Mouse (Mus musculus): ENCODE measurements around the gene Stx8. TPM values are rescaled to one million over a fixed set of nuclear protein-coding genes. Genes with fewer than 3 reads are reported as not detected.

Gene Stx8
- polyA plus RNA-seq, 1 experiment from 2014 or later = 68.5 TPM

- H3K9me3 ChIP-seq (ENCODE audit: control insufficient read depth, low read depth, low read length) = no peaks in the 10 kb centered on the region
- no peak overlapping the region for H3K4me3 ChIP-seq (ENCODE audit: low read depth, low read length)
- peaks cover 30% of the 10 kb centered on the region for H3K4me1 ChIP-seq (ENCODE audit: control insufficient read depth, insufficient read depth, low read length)
- peak overlapping the region; percentile 76 for H3K27ac ChIP-seq (ENCODE audit: low read length)
- H3K36me3 ChIP-seq (ENCODE audit: control insufficient read depth, insufficient read depth, low read length) = no peaks in the 10 kb centered on the region
- H3K27me3 ChIP-seq (ENCODE audit: control insufficient read depth, insufficient read depth, low read length) = no peaks in the 10 kb centered on the region
- no peak overlapping the region for H3K4me2 ChIP-seq (replicated peaks; ENCODE audit: low read depth, low read length)
- WGBS = 24% methylated on average over 5 of the region's 5 CpGs
- no peak overlapping the region for H3K9ac ChIP-seq (replicated peaks; ENCODE audit: low read depth, low read length)
- ATAC-seq (ENCODE audit: insufficient number of reproducible peaks, insufficient read depth, low FRiP score, low read depth) = no peak
These were observed 105.8 kb downstream of the Stx8 start for GRCm38 (mm10) chr11:68071836-68072235.

- Histone ChIP-seq H3K4me3 (ENCODE audit: low read depth, low read length) (no peak overlapping the region), H3K27me3 (ENCODE audit: control insufficient read depth, insufficient read depth, low read length) (no peaks in the 10 kb centered on the region), H3K4me2 (replicated peaks; ENCODE audit: low read depth, low read length) (no peak overlapping the region), H3K9ac (replicated peaks; ENCODE audit: low read depth, low read length) (no peak overlapping the region), H3K9me3 (ENCODE audit: control insufficient read depth, low read depth, low read length) (no peaks in the 10 kb centered on the region), H3K27ac (ENCODE audit: low read length) (peak overlapping the region; percentile 56; the same call in 1 of the 2 replicates), H3K4me1 (ENCODE audit: control insufficient read depth, insufficient read depth, low read length) (peaks cover 30% of the 10 kb centered on the region), H3K36me3 (ENCODE audit: control insufficient read depth, insufficient read depth, low read length) (no peaks in the 10 kb centered on the region)
- 0 out of 2 replicates have a peak, but pooled peaks have one; percentile 37 for ATAC-seq (ENCODE audit: insufficient number of reproducible peaks, insufficient read depth, low FRiP score, low read depth)
- WGBS = 16% methylated on average over 11 of the region's 11 CpGs
These were observed 106.7 kb downstream of the Stx8 start for GRCm38 (mm10) chr11:68072597-68073210.

GRCm38 (mm10) chr11:68074686-68075085 is 108.7 kb downstream of the Stx8 start:
- no peak for ATAC-seq (ENCODE audit: insufficient number of reproducible peaks, insufficient read depth, low FRiP score, low read depth)
- Histone ChIP-seq H3K4me1 (ENCODE audit: control insufficient read depth, insufficient read depth, low read length) (peaks cover 30% of the 10 kb centered on the region), H3K27ac (ENCODE audit: low read length) (peak overlapping the region; percentile 39; the same call in 1 of the 2 replicates), H3K4me2 (replicated peaks; ENCODE audit: low read depth, low read length) (no peak overlapping the region), H3K4me3 (ENCODE audit: low read depth, low read length) (no peak overlapping the region), H3K9ac (replicated peaks; ENCODE audit: low read depth, low read length) (no peak overlapping the region), H3K9me3 (ENCODE audit: control insufficient read depth, low read depth, low read length) (no peaks in the 10 kb centered on the region), H3K36me3 (ENCODE audit: control insufficient read depth, insufficient read depth, low read length) (no peaks in the 10 kb centered on the region), H3K27me3 (ENCODE audit: control insufficient read depth, insufficient read depth, low read length) (no peaks in the 10 kb centered on the region)
- WGBS = 48% methylated on average over 5 of the region's 5 CpGs

GRCm38 (mm10) chr11:68075331-68075730 is 109.3 kb downstream of the Stx8 start:
- peaks cover 30% of the 10 kb centered on the region for H3K4me1 ChIP-seq (ENCODE audit: control insufficient read depth, insufficient read depth, low read length)
- H3K4me3 ChIP-seq (ENCODE audit: low read depth, low read length) = no peak overlapping the region
- H3K36me3 ChIP-seq (ENCODE audit: control insufficient read depth, insufficient read depth, low read length) = no peaks in the 10 kb centered on the region
- no peak overlapping the region for H3K9ac ChIP-seq (replicated peaks; ENCODE audit: low read depth, low read length)
- no peak overlapping the region for H3K4me2 ChIP-seq (replicated peaks; ENCODE audit: low read depth, low read length)
- H3K27me3 ChIP-seq (ENCODE audit: control insufficient read depth, insufficient read depth, low read length) = no peaks in the 10 kb centered on the region
- no peaks in the 10 kb centered on the region for H3K9me3 ChIP-seq (ENCODE audit: control insufficient read depth, low read depth, low read length)
- WGBS = 77% methylated on average over 2 of the region's 2 CpGs
- H3K27ac ChIP-seq (ENCODE audit: low read length) = peak overlapping the region; percentile 39; the same call in 1 of the 2 replicates
- no peak for ATAC-seq (ENCODE audit: insufficient number of reproducible peaks, insufficient read depth, low FRiP score, low read depth)

- H3K4me3 ChIP-seq (ENCODE audit: low read depth, low read length) = no peak overlapping the region
- ATAC-seq (ENCODE audit: insufficient number of reproducible peaks, insufficient read depth, low FRiP score, low read depth) = no peak
- H3K36me3 ChIP-seq (ENCODE audit: control insufficient read depth, insufficient read depth, low read length) = no peaks in the 10 kb centered on the region
- H3K27me3 ChIP-seq (ENCODE audit: control insufficient read depth, insufficient read depth, low read length) = no peaks in the 10 kb centered on the region
- no peak overlapping the region for H3K27ac ChIP-seq (ENCODE audit: low read length)
- 72% methylated on average over 2 of the region's 2 CpGs for WGBS
- peaks cover 4% of the 10 kb centered on the region; the same call in 1 of the 2 replicates for H3K9me3 ChIP-seq (ENCODE audit: control insufficient read depth, low read depth, low read length)
- H3K4me2 ChIP-seq (replicated peaks; ENCODE audit: low read depth, low read length) = no peak overlapping the region
- 0 out of 2 replicates have a peak, but pooled peaks cover 5% of the 10 kb centered on the region for H3K4me1 ChIP-seq (ENCODE audit: control insufficient read depth, insufficient read depth, low read length)
- no peak overlapping the region for H3K9ac ChIP-seq (replicated peaks; ENCODE audit: low read depth, low read length)
These were observed 113.8 kb downstream of the Stx8 start for GRCm38 (mm10) chr11:68079756-68080155.

- 79% methylated on average over 2 of the region's 2 CpGs for WGBS
- Histone ChIP-seq H3K4me1 (ENCODE audit: control insufficient read depth, insufficient read depth, low read length) (peaks cover 3% of the 10 kb centered on the region; the same call in 1 of the 2 replicates), H3K4me3 (ENCODE audit: low read depth, low read length) (no peak overlapping the region), H3K27me3 (ENCODE audit: control insufficient read depth, insufficient read depth, low read length) (no peaks in the 10 kb centered on the region), H3K4me2 (replicated peaks; ENCODE audit: low read depth, low read length) (no peak overlapping the region), H3K27ac (ENCODE audit: low read length) (no peak overlapping the region), H3K9ac (replicated peaks; ENCODE audit: low read depth, low read length) (no peak overlapping the region), H3K9me3 (ENCODE audit: control insufficient read depth, low read depth, low read length) (peaks cover 4% of the 10 kb centered on the region; the same call in 1 of the 2 replicates), H3K36me3 (ENCODE audit: control insufficient read depth, insufficient read depth, low read length) (no peaks in the 10 kb centered on the region)
- ATAC-seq (ENCODE audit: insufficient number of reproducible peaks, insufficient read depth, low FRiP score, low read depth) = no peak
These were observed 115.0 kb downstream of the Stx8 start for GRCm38 (mm10) chr11:68080999-68081398.

- Histone ChIP-seq H3K9ac (replicated peaks; ENCODE audit: low read depth, low read length) (no peak overlapping the region), H3K4me2 (replicated peaks; ENCODE audit: low read depth, low read length) (no peak overlapping the region), H3K27ac (ENCODE audit: low read length) (no peak overlapping the region), H3K36me3 (ENCODE audit: control insufficient read depth, insufficient read depth, low read length) (no peaks in the 10 kb centered on the region), H3K27me3 (ENCODE audit: control insufficient read depth, insufficient read depth, low read length) (no peaks in the 10 kb centered on the region), H3K4me3 (ENCODE audit: low read depth, low read length) (no peak overlapping the region), H3K4me1 (ENCODE audit: control insufficient read depth, insufficient read depth, low read length) (peaks cover 3% of the 10 kb centered on the region; the same call in 1 of the 2 replicates), H3K9me3 (ENCODE audit: control insufficient read depth, low read depth, low read length) (peaks cover 4% of the 10 kb centered on the region; the same call in 1 of the 2 replicates)
- no peak for ATAC-seq (ENCODE audit: insufficient number of reproducible peaks, insufficient read depth, low FRiP score, low read depth)
- 90% methylated on average over 12 of the region's 12 CpGs for WGBS
These were observed 116.8 kb downstream of the Stx8 start for GRCm38 (mm10) chr11:68082756-68083155.

GRCm38 (mm10) chr11:68083562-68083961 is 117.6 kb downstream of the Stx8 start:
- Histone ChIP-seq H3K9ac (replicated peaks; ENCODE audit: low read depth, low read length) (no peak overlapping the region), H3K27me3 (ENCODE audit: control insufficient read depth, insufficient read depth, low read length) (no peaks in the 10 kb centered on the region), H3K4me1 (ENCODE audit: control insufficient read depth, insufficient read depth, low read length) (peaks cover 3% of the 10 kb centered on the region; the same call in 1 of the 2 replicates), H3K36me3 (ENCODE audit: control insufficient read depth, insufficient read depth, low read length) (no peaks in the 10 kb centered on the region), H3K4me3 (ENCODE audit: low read depth, low read length) (no peak overlapping the region), H3K27ac (ENCODE audit: low read length) (no peak overlapping the region), H3K9me3 (ENCODE audit: control insufficient read depth, low read depth, low read length) (peaks cover 4% of the 10 kb centered on the region; the same call in 1 of the 2 replicates), H3K4me2 (replicated peaks; ENCODE audit: low read depth, low read length) (no peak overlapping the region)
- WGBS = 69% methylated on average over 6 of the region's 6 CpGs
- no peak for ATAC-seq (ENCODE audit: insufficient number of reproducible peaks, insufficient read depth, low FRiP score, low read depth)

All from stomach, embryonic 14.5 days (tissue).